Mouse (Mus musculus): ENCODE results near the gene Slc25a25.

The Slc25a25 gene

DNA sequence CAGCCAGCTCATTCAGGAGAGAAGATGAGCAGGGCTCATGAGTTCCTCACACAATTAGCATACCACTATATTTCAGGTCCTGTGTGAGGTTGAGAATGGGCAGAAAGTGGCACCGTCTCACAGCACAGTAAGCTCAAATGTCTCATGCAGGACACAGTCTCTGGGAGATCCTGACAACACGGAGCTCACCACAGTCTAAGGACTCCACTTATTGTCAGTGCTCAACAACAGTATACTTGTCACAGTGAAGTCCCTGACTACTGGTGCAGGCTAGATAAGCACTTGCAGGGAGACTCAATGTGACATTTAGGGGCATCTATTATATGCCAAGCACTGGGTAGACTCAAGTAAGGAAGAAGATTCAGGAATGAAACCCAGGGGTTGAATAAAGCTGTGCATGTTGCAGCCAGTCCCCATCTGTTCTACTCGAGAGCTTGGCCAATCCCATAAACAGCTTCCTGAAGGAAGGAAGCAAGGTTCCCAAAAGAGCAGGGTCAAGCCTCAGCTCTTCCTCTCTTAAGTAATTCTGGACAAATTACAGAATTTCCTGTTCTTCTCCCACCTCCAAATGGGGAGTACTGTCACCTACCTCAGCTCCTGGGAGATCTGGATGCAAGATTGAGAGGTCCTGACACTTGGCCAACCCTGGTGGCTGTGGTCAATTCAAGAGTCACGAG is 21.9 kb downstream of the Slc25a25 start:
- no peak for DNase-seq (ENCODE audit: low spot score in 2 of 2)

DNA sequence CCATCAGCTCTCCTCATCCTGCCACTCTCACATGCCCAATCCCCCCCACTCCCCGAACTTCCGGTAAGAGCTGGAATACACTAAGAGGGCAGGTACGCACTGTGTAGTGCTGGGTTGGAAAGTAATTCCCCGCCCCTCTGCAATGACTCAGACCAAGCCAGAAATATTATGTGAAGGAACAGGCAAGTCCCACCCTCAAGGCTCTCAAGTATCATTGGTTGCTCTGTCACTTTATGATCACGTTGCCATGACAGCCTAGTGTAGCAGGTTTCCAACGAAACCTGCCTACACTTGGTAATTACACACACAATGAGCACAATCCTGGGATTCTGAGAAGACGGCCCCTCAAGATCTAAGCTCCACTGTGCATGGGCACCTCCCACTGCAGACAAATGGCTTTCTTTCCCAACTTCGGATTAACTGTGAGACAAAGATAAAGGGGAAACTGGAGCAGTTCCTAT is 23.0 kb downstream of the Slc25a25 start:
- DNase-seq (ENCODE audit: low spot score in 2 of 2) = peak; percentile 44 to 54

DNA sequence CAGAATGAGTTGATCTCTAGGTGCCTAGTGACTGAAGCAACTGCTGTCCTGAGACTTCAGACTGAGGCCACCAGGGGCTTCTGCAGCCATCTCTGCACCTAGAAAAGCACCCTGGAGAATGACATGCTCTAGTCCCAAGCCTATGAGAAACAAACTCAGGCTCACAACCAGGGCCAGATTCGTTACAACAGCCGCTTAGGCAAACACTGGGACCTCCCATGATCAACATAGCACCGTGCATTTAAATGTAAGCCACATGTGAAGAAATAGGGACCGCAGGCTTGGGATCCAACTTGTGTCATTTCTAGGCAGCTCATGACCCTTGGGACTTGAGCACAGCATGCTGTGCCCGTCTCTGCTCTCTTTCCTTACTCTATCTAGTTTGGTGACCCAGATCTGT is 23.5 kb downstream of the Slc25a25 start:
- no peak for DNase-seq (ENCODE audit: low spot score in 2 of 2)

DNA sequence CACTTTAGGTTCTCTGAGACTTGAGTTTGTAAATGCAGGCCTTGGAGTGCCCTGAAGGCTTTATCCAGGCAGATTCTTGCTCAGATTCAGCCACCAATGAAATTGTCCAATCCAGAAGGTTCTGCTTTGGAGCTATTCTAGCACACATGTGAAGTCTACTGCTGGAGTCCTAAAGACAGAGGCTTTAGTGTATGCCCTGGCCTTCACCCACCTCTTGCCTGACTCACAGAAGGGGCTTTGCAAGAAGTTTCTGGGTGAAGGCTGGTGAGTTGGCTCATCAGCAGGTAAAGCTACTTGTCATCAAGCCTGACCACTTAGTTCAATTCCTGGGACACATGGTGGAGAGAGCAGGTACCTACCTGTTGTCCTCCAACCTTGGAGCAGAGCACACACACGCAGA is 25.1 kb downstream of the Slc25a25 start:
- no peak for DNase-seq (ENCODE audit: low spot score in 2 of 2)

DNA sequence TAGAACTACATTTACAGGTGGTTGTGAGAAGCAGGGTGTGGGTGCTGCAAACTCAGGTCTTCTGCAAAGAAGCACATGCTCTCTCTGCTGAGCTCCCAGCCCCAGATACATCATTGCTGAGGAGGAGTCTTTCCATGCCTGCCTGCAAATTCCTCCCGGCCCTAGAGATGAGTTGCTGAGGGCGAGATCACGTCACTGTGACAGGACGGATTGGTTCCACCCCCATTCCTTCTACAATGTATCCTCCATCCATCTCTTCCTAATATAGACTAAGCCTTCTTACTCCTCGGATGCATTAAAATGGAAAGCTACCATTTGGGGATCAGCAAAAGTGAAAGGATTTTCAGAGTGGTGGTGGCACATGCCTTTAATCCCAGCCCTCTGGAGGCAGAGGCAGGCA is 25.7 kb downstream of the Slc25a25 start:
- DNase-seq (ENCODE audit: low spot score in 2 of 2) = no peak

DNA sequence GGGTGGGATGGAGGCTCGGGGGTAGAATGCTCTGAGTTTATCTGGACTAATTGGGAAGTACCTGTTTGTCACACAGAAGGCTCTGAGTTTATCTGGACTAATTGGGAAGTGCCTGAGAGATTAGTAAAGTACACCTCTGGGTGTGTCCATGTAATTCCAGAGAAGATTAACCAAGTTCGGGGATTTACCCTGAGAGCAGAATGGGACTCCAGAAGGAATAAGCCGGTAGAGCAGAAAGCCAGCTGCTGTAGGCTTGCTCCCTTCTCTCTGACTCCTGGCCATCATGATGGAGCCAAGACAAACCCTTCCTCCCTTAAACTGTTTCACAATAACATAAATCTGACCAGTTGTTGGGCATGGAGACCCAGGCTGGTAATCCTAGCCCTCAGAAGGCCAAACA is 26.4 kb downstream of the Slc25a25 start:
- no peak for DNase-seq (ENCODE audit: low spot score in 2 of 2)

DNA sequence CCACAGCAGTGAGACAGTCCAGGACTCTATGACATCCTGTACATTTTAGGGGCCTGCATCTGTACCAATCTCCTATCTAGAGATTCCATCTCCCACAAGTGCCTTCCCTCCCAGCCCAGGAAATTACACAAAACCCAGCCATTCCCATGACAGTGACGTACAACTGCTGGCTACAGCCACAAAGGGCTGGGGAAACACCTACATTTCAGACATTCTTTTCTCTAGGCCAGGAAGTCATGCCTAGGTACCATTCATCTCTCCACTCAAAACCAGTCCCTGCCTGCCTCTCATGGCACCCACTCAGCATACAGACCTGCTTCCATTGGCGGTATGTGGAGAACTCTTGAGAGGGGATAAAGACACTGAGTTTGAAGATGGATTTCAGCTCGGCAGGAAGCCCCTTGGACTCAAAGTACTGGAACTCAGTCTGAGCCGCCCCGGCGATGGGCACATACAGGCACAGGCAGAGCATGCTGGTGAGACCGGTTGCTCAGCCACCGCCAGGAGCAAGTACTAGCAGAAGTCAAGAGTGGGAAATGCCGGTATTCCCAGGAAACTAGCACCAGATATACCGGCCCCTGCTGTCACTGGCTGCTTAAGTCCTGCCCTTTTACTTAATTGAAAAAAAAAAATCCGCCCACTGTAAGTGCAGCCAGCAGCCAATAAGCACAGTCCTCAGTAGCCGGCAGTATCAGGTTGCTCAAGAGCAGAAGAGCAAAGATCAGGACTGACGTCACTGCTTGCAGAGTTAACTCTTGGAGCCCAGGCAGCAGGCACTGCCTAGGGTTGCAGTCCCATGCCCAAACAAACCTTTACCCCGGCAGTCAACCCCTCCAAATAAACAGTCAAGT is 27.5 kb downstream of the Slc25a25 start:
- peak; percentile 59 to 77 for DNase-seq (ENCODE audit: low spot score in 2 of 2)

DNA sequence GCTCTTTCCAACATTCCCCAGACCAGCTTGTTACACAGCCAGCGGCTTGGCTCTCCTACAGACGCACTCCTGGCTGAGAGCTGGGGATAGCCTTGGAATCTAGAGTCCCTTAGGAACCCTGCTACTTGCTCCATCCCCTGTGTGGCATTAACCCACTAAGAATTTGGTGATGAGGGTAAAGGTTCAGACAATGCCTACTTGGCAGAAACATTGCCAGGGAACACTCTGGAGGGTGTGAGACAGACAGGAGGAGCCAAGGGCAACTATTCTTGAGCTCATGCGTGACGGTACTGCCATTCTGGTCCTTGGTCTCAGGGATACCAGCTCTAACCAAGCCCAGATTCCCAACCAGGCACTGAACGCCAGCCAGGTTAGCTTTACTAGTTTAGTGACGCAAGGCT is 29.4 kb downstream of the Slc25a25 start:
- no peak for DNase-seq (ENCODE audit: low spot score in 2 of 2)

DNA sequence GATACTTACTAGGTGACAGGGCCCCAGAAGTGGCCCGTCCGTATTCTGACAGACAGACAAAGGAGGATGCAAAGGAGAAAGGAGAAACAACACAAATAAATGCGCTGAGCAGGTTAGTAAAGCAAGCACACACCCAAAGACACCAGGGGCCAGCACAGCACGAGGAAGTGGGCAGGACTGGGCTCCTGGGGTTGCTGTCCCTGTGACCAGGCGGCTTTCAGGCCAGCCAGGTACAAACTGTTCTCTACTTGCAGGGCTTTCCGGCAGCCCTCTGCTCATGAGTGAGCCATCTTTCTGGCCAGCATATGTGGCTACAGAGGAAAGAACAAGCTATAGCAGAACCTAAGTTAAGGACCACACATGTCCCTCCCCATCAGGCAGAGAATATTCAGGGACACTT is 30.6 kb downstream of the Slc25a25 start:
- DNase-seq (ENCODE audit: low spot score in 2 of 2) = no peak

DNA sequence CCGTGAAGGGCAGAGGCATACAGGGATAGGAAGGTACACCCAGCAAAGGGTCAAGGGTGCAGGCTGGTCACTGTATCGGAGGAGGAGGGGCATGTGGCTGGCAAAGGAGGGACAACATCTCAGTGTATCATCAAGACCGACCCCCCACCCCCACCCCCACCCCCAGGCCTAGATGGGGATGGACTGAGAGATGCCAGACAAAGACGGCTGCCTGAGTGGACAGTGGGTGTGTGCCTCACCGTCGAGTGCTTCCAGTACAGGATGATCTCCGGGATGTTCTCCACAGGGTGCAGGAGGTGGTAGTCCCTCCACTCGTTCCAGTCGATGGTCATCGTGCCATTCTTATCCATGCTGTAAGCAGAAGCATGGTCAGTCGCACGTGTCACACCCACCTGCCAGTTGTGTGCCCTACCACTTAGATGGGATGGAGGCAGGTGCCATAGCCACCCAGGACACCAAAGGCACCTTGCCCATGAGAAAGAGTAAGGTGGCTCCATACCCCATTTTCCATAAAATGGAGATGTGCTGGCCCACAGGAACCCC is 31.1 kb downstream of the Slc25a25 start:
- DNase-seq (ENCODE audit: low spot score in 2 of 2) = no peak

DNA sequence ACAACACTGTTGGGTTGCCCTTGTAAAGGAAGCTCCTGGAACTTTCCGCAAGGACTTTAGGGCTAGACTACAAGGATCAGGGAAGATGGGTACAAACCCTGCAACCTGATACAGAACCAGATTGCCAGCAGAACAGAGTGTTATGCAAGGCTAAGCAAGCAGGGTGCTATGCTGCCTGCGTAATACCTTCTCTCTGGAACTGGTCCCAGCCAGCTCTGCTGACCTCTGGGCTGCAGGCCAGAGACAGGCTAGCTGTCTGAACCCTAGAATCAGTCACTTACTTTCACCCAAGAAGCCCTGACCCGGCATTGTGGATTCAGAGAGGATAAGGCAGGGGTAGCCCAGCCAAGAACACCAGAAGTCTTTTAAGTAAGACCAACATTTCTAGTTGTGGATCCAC is 31.9 kb downstream of the Slc25a25 start:
- peak in 1 of 2 experiments; percentile 55 for DNase-seq (ENCODE audit: low spot score in 2 of 2)

DNA sequence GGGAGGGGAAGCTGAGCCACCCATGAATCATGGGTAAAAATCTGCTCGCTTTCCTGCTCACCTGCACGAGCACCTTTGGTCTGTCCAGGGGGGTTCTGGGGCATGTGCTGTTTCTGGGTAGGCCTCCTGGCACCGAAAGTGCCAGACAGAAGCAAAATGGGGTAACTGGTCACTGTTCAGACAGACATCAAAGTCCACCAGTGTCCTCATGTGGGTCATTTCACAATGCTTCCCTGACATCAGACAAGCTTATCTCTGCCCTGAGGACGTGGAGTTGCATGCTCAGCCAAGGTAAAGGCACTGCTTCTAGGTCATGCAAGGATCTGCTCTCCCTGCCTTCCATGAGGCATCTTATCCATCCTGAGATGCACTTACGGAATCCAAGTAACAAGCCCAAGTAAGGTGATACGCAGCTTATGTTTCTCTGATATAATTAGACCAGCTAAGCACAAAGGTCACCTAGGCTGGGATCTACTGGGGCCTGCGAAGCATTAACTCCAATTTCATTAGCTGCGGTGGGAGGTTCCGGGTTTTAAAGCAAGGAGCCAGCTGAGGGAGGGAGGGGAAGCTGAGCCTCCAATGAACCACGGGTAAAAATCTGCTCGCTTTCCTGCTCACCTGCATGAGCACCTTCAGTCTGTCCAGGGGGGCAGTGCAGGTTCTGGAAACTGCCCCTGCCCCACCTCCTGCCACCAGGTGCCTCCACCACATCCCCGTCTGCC is 32.7 kb downstream of the Slc25a25 start:
- DNase-seq (ENCODE audit: low spot score in 2 of 2) = no peak

DNA sequence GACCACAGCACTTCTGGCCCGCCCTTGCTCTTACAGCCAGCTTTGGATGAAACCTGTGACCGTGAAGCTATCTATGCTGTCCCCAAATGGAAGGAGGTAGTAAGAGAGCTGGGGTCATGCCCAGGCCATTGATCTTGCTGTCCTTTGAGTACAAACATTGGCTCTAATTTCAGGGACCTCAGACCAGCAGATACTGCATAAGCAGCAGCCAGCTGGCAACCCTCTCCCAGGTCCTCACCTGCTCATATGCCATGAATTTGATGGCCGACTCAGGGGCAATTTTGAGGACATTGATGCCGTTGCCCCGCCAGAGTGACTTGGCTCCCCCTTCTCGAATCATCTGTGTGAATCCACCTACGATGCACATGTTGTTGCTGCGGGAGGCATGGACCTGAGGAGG is 33.8 kb downstream of the Slc25a25 start:
- DNase-seq (ENCODE audit: low spot score in 2 of 2) = no peak

DNA sequence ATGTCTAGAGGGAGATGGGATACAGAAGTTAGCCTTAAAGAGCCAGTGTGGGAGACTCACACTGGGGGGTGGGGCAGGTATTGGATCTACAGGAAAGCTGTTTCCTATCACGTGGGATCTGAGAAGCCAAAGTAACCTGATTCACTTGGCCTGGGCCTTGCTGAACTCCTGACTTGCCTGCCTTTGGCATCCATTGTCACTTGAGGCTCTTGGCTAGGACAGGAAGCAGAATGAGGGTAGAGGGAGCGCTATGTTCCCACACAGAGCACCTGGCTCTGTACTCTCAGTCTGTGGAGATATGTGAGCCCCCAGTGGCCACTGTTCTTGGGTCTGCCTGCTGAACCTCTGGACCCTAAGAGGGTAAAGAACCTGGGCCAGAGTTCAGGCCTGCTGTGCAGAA is 34.7 kb downstream of the Slc25a25 start:
- no peak for DNase-seq (ENCODE audit: low spot score in 2 of 2)

DNA sequence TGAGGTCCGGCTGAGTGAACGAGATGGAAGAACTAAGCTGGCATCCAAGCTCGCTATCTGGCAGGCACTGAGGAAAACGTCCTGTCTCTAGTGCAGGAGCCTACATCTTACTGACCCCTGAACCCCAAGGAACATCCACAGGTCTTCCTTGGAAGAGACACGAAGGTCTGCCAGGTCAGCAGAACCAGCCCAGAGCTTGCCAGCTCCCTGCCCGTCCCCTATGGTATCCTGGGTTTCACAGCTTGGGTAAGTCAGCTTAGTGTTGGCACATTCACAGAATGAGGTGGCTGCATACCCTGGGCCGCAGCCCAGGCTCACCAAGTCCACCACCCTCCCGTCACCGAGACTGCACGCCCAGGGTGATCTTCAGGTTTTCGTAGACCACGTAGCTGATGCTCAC is 35.4 kb downstream of the Slc25a25 start:
- no peak for DNase-seq (ENCODE audit: low spot score in 2 of 2)

DNA sequence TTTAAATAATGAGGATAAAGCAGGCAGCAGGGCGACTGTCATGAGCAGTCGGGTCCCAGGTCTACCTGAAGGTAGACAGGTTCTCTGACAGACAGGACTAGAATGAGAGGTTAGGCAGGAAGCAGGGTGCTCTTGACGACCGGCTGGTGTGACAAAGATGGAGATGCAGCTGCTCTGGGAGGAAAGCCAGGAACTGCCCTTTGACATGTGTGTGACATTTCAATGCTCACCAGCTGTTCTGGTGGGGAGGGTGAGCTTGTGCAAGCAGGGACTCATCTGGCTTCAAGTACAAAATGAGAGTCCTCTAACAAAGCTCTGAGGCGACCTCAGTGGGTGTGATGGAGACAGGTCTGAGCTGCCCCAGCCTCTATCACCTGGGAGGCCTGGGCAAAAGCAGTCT is 37.3 kb downstream of the Slc25a25 start:
- no peak for DNase-seq (ENCODE audit: low spot score in 2 of 2)

DNA sequence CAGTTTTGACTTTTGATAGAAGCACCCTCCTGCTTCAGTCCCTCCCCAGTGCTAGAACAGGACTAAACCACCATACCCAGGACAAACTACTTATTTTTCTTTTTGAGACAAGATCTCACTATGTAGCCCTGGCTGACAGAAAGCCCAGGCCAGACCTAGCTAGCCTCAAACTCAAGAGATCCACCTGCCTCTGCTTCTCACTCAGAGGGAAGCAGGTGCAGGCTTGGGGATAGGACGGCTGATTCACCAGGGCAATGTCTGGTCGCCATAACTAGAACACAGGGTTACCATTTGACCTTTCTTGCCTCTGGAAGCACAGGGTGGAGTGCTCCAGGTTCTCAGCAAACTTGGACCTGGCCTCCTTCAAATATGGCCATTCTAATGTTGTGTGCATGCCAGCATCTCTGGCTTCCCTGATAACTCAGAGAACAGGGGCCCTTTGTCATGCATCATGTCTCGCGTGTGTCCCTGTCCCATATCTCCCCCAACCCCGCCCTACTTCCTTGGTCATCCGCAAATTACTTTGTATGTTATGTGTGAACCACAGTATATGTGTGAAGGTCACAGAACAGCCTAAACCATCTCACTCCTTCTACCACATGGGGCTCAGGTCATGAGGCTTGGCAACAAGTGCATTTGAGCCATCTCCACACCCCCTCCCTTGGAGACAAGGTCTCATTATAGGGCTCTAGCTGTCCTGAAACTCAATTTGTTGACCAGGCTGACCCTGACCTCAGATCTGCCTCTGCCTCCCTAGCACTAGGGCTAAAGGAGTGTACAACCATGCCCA is 38.3 kb downstream of the Slc25a25 start:
- no peak for DNase-seq (ENCODE audit: low spot score in 2 of 2)

DNA sequence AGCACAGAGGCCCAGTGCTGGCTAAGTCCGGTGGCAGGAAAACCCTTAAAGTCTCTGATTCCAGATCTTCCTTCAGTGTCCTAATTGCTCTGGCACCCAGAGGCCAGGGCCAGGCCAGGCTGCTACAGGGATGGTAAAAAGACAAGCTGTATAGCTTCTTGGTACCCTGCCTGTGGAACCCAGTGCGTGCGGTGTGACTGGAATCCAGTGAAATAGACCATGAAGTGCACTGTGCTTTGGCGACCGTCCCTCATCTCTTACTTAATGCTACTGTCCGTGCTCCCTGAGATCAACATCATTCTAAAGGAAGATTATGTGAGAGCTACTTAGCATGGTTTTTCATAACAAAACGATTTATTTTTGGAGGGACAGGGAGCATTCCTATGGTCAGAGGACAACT is 39.8 kb downstream of the Slc25a25 start:
- no peak for DNase-seq (ENCODE audit: low spot score in 2 of 2)

DNA sequence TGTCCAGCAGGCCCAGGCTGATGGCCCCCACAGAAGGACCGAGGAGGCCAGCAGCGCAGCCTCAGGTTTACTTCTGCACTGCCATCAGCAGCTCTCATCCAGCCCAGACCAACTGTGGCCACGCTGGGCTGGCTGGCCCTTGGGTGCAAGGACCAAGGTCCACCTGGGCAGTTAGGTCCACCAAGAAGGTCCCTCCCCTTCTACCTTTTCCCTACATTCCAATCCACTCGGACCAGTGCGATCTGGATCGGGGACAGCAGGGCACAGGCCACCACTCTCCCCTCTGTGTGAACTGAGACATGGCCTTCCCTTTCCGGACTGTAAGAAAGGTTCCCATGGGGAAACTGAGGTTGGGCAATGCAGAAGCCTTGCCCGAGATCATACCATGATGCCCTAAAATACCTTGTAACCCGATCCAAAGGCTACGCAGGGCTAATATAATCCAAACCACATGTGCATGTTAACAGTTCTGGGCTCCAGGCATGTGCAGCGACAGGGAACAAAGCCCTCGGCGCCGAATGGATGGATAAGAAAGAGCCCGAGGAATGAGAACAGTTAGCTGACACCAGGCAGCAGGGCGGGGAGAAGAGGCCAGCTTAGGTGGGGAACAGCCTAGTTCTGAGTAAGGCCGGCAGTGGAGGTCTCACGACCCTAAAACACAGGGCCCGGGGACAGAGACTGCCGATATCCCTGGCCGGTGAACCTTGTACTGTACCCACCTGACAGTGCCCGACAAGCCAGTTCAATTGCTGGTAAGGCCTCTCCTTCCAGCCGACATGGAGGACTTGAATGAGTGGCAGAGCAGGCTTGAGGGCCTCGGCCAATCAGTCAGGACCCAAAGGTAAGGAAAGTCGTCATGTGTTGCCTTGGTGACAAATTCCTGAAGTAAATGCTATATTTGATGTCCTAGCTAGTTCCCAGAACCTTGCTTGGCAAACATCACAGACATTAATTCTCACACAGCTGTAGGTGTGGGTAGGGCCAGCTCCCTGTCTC is 42.5 kb downstream of the Slc25a25 start:
- no peak for DNase-seq (ENCODE audit: low spot score in 2 of 2)

DNA sequence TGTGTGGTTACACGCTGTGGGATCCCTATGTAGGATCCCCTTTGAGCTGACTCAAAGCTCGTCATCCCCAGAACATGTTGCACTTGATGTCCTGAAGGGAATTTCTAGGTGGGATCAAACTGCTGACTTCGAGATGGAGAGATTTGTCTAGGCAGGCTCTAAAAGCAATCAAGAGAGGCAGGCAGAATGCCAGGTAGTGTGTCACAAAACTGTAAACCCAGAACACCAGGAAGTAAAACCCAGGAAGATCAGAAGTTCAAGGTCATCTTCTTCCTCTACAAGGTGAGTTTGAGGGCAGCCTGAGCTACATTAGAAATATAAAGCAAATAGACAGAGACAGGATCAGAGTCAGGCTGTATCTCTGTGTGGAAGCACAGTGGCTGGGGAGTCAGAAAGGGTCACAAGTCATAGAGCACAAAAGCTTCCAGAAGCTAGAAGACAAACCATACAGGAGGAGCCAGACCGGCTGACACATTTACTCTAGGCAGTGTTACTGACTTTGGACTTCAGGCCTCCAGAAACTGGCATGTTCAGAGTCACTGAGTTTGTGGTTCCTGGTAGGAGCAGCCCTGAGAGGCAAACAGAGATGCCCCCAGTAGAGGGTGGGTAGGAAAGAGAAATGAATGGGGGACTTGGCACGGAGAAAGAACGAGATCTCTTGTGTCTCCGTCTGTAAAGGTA is 44.0 kb downstream of the Slc25a25 start:
- no peak for DNase-seq (ENCODE audit: low spot score in 2 of 2)

Measured in urinary bladder, adult 18-20 months (tissue).